Mouse (Mus musculus) hindbrain, embryonic 10.5 days (tissue): ENCODE results near the gene Ndufs7. TPM values are rescaled to one million over a fixed set of nuclear protein-coding genes. Genes with fewer than 3 reads are reported as not detected.
A peak's percentile ranks its signal among the peaks of the same experiment; 100 is the strongest.
"Not testable (repeated sequence)": the region's sequence is repeated elsewhere in the genome, so short reads cannot be mapped to it uniquely, and the experiment has no call there.

Source experiments
- DNase-seq: peaks from one replicate; pipeline ENCODE4 v3.0.0-alpha.2; 2017; ENCODE audit warnings: low spot score
- H3K27ac ChIP-seq: fragments of 300-500 bp; sonication (generic); 2 replicates; pipeline ENCODE4 v1.5.1; 2016; ENCODE audit warnings: mild to moderate bottlenecking, moderate library complexity
- H3K27me3 ChIP-seq: fragments of 300-500 bp; sonication (generic); 2 replicates; pipeline ENCODE4 v1.6.1; 2016; ENCODE audit warnings: mild to moderate bottlenecking; ENCODE audit not compliant: poor library complexity, insufficient read depth, severe bottlenecking
- H3K36me3 ChIP-seq: fragments of 300-500 bp; sonication (generic); 2 replicates; pipeline ENCODE4 v1.6.1; 2016; ENCODE audit warnings: mild to moderate bottlenecking, moderate library complexity
- H3K4me1 ChIP-seq: fragments of 300-500 bp; sonication (generic); replicated peaks from 2 replicates; pipeline ENCODE4 v1.6.1; 2016; ENCODE audit warnings: mild to moderate bottlenecking
- H3K4me3 ChIP-seq: fragments of 300-500 bp; sonication (generic); 2 replicates; pipeline ENCODE4 v1.5.1; 2016; ENCODE audit warnings: mild to moderate bottlenecking, moderate library complexity
- H3K9me3 ChIP-seq: fragments of 300-500 bp; sonication (generic); 2 replicates; pipeline ENCODE4 v1.6.1; 2016; ENCODE audit warnings: mild to moderate bottlenecking, moderate library complexity
- WGBS: fragments of 180-500 bp; shearing (Covaris S2); methylation state at CpG from one replicate; pipeline ENCODE4 v1.1.7; 2016; 5-methylcytosine and 5-hydroxymethylcytosine counted together
- polyA plus RNA-seq: library from polyadenylated mRNA; unstranded; fragments of >200 nt; fragmentation: Nextera tagmentation; extraction: Ambion mirVana; gene quantifications from 2 replicates; pipeline ENCODE4 v1.2.1, GENCODE M21; 2016

Gene Ndufs7
- polyA plus RNA-seq: 303 and 313 TPM in 2 replicates

DNA sequence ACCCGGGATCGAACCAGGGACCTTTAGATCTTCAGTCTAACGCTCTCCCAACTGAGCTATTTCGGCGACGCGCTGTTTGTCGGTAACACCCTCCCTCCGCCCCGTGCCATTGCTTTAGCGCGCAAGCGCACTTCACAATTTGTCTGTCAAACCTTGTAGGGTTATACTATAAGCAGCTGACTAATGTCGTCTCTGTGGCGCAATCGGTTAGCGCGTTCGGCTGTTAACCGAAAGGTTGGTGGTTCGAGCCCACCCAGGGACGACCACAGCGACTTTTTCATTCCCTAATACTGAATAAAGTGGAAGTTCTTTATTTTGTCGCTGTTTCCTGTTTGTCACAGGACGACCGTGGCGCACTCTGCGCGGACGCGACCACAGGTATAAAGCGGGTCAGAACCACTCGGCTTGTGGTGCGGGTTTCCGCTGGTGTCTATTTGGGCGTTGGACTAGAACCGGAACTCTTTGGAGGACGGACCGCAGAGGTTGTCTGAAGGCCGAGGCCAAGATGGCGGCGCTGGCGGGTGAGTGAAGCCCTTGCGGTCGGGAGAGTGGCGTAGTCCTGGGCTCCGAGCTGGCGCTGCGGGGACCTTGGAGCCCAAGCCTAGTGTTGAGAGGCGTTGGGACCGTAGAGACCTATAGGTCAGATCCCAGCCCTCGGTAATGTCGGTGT lies at the start of gene Ndufs7:
Gene Ndufs7 (plus strand): TSS at position 151 of the 670 bp plus-strand sequence.
- H3K27me3 ChIP-seq: no peaks in the 10 kb centered on the region
- peak; percentile 90 for DNase-seq
- peaks cover 29% of the 10 kb centered on the region for H3K36me3 ChIP-seq
- peak within 1 kb of the TSS; percentile 57 for H3K4me3 ChIP-seq
- WGBS: under 1% methylated on average over 53 of the region's 53 CpGs
- peaks cover 36% of the 10 kb centered on the region for H3K4me1 ChIP-seq
- H3K27ac ChIP-seq: peak within 1 kb of the TSS; percentile 94
- no peaks in the 10 kb centered on the region for H3K9me3 ChIP-seq

DNA sequence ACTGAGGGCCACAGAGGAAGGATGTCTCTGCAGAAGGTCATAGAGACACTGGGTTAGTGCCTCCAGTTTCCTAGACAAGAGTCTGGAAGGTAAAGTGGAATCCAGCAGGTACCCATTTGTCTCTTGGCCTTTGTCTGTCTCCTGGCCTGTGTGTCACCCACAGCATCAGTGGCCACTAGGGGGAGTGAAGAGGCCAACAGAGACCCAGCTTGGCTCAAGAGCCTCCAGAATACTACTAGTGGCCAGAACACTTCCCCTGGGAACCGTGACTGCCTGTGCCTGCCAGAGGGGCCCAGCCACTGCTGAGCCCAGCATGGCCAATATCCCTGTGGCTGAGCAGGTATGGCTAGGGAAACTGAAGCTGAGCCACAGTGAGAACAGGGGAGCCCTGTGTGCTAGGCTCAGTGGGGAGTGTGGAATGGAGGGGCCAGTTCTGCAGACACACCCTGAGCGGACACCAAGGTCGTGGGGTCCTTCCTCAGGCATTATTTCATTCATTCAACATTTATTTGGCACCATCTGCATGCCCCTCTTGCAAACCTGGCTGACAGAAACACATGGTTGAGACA lies 49.4 kb upstream of the Ndufs7 start:
- peak overlapping the region; percentile 79 for H3K27ac ChIP-seq
- 59% methylated on average over 3 of the region's 3 CpGs for WGBS

DNA sequence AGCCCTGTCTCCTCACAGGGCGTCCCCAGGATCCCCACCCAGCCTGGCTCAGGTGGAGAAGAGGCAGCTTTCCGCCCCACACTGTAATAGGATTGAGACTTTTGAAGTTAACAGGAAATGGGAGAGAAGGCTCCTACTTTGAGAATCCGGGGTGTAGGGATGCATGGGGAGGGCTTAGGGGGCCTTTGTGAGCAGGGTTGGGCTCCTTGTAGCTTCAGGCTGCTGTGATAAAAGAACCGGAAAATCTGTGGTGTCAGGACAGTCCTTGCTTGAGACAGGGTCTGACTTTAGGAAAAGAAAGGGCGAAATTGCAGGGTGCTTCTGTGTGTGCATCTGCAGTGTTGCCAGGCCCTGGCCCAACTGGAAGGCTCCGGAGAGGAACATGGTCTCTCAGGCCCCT lies 48.4 kb upstream of the Ndufs7 start:
- H3K27ac ChIP-seq: peak overlapping the region; percentile 79
- DNase-seq: no peak
- WGBS: 70% methylated on average over 6 of the region's 6 CpGs
- H3K9me3 ChIP-seq: no peaks in the 10 kb centered on the region
- H3K36me3 ChIP-seq: no peaks in the 10 kb centered on the region
- H3K27me3 ChIP-seq: peaks cover under 1% of the 10 kb centered on the region; the same call in 1 of the 2 replicates
- H3K4me3 ChIP-seq: no peak overlapping the region
- H3K4me1 ChIP-seq: peaks cover 55% of the 10 kb centered on the region

More for the DNA sequence above, 49.4 kb upstream of the Ndufs7 start:
- H3K27me3 ChIP-seq: 0 out of 2 replicates have a peak, but pooled peaks cover 2% of the 10 kb centered on the region
- H3K36me3 ChIP-seq: no peaks in the 10 kb centered on the region
- peak; percentile 87 for DNase-seq
- no peaks in the 10 kb centered on the region for H3K9me3 ChIP-seq
- H3K4me1 ChIP-seq: peaks cover 48% of the 10 kb centered on the region
- peak overlapping the region; percentile 21; the same call in 1 of the 2 replicates for H3K4me3 ChIP-seq

DNA sequence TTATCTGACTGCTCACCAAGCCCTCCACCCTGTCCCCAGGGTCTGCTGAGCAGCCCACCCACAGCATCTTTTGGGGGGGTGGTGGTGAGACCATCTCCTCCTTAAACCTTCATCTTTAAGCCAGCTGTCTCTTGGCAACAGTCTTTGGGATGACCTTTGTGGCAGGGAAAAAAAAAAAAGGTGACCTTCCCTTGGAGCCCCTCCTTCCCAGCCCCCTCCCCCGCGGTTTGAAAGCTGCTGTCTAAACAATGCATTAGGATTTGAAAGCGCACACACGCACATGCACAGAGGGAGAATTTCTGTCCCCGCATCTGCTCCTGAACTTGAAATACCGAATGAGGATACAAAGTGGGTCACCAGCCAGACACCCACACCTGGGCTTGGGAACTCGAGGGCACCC lies 44.9 kb upstream of the Ndufs7 start:
- H3K4me1 ChIP-seq: peaks cover 68% of the 10 kb centered on the region
- H3K9me3 ChIP-seq: no peaks in the 10 kb centered on the region
- H3K4me3 ChIP-seq: peak overlapping the region; percentile 23
- peak; percentile 53 for DNase-seq
- H3K36me3 ChIP-seq: no peaks in the 10 kb centered on the region
- peak overlapping the region; percentile 87 for H3K27ac ChIP-seq
- H3K27me3 ChIP-seq: peaks cover 16% of the 10 kb centered on the region; the same call in 1 of the 2 replicates
- 17% methylated on average over 7 of the region's 7 CpGs for WGBS

DNA sequence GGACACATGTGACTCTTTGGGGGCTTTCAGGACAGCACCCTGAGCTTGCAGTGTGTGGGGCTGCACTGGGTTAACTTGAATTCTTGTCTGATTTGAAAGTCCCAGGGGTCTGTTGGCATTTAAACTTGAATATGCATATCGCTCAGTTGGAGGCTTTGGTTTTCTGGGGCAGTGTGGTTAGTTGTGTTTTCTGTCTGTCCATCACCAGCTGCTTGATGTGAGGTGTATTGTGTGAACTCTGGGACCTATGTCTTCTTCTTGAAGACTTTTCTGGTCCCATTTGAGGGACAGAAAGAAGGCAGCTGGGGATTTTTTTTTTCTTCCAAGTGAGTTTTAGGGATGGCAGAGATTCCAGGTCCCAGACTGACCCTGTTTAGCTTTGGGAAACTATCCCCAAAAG lies 41.7 kb upstream of the Ndufs7 start:
- Histone ChIP-seq H3K27ac (peak overlapping the region; percentile 80), H3K4me3 (no peak overlapping the region), H3K27me3 (peaks cover 26% of the 10 kb centered on the region), H3K36me3 (no peaks in the 10 kb centered on the region), H3K9me3 (no peaks in the 10 kb centered on the region), H3K4me1 (peaks cover 57% of the 10 kb centered on the region)
- 43% methylated on average over 1 of the region's 1 CpGs for WGBS
- DNase-seq: no peak

DNA sequence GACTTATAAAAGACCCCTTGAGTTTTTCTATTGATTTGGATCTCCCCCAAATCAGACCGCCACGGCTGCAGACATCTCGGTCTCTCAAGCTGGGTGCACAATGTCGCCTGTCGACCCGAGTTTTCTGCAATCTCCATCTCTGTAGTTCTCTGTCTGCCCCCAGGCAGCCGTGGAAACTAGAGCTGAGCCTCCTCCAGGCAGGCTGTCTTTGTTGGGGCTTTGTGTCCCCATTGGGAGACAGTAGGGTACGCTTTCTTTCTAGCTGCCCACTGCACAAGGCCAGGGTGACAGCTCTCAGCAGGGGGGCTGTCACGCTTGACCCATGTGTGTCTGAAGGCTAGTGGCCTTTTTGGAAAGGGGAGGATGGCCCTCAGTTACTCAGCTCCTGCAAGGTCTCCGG lies 41.2 kb upstream of the Ndufs7 start:
- DNase-seq: peak; percentile 56
- 24% methylated on average over 10 of the region's 10 CpGs for WGBS
- Histone ChIP-seq H3K4me1 (peaks cover 57% of the 10 kb centered on the region), H3K36me3 (no peaks in the 10 kb centered on the region), H3K27me3 (peaks cover 26% of the 10 kb centered on the region), H3K27ac (peak overlapping the region; percentile 80), H3K4me3 (peak overlapping the region; percentile 30; the same call in 1 of the 2 replicates), H3K9me3 (no peaks in the 10 kb centered on the region)

DNA sequence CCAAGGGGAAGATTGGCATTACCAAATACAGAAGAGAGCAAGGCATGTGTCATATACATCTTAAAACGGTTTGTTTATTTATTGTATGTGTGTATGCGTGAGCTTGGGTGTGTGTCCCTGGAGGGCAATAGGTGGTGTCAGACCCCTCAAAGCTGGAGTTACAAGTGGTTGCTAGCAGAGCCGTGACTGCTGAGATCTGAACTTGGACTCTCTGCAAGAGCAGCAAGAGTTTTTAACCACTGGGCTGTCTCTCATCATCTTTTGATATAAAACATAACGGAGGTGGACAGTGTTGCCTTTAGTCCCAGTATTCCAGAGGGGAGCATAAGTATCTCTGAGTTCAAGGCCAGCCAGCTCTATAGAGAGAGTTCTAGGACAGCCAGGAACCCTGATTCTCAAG lies 40.7 kb upstream of the Ndufs7 start:
- Histone ChIP-seq H3K27ac (peak overlapping the region; percentile 80), H3K36me3 (no peaks in the 10 kb centered on the region), H3K4me1 (peaks cover 57% of the 10 kb centered on the region), H3K9me3 (no peaks in the 10 kb centered on the region), H3K27me3 (peaks cover 26% of the 10 kb centered on the region), H3K4me3 (peak overlapping the region; percentile 30; the same call in 1 of the 2 replicates)
- no peak for DNase-seq
- WGBS: 72% methylated on average over 4 of the region's 4 CpGs

DNA sequence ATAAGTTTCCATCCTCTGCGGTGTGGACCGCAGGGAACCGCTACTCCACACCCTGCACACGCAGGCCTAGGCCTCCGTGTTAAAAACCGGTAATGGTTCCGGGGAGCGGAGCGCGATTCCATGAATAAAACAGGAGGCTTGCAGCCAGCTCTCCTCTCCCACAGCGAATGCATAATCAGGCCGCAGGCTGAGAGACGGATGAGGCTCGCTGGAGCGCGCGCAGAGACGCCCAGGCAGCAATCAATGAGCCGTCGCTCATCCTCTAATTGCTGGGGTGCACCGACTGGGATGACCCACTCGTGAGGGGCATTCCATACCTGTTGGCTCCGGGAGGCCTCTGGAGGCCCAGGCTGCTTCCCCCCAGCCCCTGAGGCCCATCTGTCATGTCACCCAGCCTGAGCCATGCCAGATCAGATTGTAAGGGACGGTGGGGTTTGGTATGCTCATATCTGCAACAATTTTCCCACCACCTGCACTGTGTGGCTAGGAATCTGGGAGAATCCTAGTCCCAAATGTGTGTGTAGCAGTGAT lies 40.0 kb upstream of the Ndufs7 start:
- Histone ChIP-seq H3K4me1 (peaks cover 52% of the 10 kb centered on the region), H3K27me3 (peaks cover 26% of the 10 kb centered on the region), H3K4me3 (peak overlapping the region; percentile 30), H3K9me3 (no peaks in the 10 kb centered on the region), H3K27ac (peak overlapping the region; percentile 80), H3K36me3 (no peaks in the 10 kb centered on the region)
- 6% methylated on average over 24 of the region's 24 CpGs for WGBS
- peak; percentile 62 for DNase-seq

DNA sequence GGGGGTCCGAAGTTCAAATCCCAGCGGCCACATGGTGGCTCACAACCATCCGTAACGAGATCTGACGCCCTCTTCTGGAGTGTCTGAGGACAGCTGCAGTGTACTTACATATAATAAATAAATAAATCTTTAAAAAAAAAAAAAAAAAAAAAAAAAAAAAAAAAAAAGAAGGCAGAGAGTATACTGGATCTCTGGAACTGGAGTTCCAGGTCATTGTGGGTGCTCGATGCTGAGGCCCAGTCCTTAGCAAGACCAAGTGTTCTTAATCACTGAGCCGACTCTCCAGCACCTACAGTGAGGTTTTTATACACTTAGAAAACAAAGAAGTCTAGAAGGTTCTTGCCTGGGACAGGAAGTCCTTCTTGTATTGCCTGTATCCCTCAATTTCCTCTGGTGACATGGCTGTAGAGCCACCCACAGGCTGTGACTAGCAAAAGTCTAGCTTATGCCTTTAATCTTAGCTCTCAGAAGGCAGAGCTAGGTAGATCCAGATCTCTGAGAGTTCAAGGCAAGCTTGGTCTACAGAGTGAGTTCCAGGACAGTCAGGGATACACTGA lies 37.3 kb upstream of the Ndufs7 start:
- WGBS: 73% methylated on average over 7 of the region's 7 CpGs
- peaks cover 30% of the 10 kb centered on the region for H3K27me3 ChIP-seq

DNA sequence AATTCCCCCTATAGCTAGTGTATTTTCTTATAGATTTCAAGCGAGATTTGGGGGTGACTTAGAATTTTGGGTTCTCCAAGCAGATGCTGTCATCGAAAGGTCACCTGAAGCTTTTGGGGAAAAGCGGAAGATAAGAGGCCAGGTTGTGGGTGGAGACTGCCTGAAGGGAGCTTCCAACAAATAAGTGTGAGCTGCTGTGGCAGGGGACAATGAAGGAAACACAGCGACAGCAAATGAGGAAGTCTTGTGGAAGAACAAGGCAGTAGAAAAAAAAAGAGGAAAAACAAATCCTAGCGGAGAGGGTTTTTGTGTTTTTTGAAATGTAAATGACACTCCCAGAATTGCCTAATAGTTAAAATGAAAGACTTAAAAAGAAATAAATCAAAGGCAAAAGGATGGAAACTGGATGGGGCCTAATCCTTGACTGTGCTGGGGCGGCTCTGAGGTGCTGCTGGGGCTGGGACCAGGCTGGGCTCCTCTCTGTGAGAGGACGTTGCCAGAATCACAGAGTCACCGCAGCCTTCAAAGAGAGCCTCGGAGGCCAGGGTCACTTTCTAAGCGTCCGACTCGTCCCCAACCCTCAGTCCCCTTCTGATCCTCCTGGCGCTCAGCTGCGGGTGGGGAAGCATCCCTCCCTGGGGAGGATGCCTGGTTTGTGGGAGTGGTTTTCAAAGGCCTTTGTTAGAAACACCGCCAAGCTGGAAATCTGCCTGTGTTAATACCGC lies 33.7 kb upstream of the Ndufs7 start:
- Histone ChIP-seq H3K4me1 (peaks cover 18% of the 10 kb centered on the region), H3K36me3 (no peaks in the 10 kb centered on the region), H3K9me3 (no peaks in the 10 kb centered on the region), H3K27me3 (peaks cover 9% of the 10 kb centered on the region; the same call in 1 of the 2 replicates), H3K4me3 (no peak overlapping the region), H3K27ac (peak overlapping the region; percentile 76)
- DNase-seq: no peak
- WGBS: 14% methylated on average over 16 of the region's 16 CpGs

More for the DNA sequence above, 37.3 kb upstream of the Ndufs7 start:
- not testable (repeated sequence) for H3K9me3 ChIP-seq, DNase-seq, H3K36me3 ChIP-seq, H3K4me3 ChIP-seq, H3K27ac ChIP-seq
- peaks cover 45% of the 10 kb centered on the region for H3K4me1 ChIP-seq

DNA sequence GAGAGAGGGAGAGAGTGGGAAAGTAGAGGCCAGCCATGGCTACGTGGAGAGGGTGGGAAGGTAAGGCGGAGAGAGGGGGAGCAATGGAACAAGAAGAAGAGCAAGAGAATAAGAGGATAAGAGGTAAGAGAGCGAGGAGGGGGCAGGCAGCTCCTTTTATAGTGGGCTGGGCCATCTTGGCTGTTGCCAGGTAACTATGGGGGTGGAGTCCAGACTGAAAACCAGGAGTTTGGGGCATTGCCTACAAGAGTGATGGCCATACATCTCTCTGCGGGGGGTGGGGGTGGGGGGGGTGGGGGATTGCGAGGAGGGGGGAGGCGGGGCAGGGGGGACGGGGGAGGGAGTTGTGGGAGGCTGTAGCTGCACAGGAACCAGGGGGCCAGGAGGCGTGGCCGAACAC lies 28.2 kb upstream of the Ndufs7 start:
- Histone ChIP-seq H3K27me3 (peaks cover 4% of the 10 kb centered on the region; the same call in 1 of the 2 replicates), H3K4me1 (peaks cover 33% of the 10 kb centered on the region), H3K4me3 (no peak overlapping the region; the same call in 1 of the 2 replicates), H3K27ac (peak overlapping the region; percentile 36; the same call in 1 of the 2 replicates), H3K9me3 (no peaks in the 10 kb centered on the region), H3K36me3 (no peaks in the 10 kb centered on the region)
- DNase-seq: no peak
- 27% methylated on average over 9 of the region's 9 CpGs for WGBS

DNA sequence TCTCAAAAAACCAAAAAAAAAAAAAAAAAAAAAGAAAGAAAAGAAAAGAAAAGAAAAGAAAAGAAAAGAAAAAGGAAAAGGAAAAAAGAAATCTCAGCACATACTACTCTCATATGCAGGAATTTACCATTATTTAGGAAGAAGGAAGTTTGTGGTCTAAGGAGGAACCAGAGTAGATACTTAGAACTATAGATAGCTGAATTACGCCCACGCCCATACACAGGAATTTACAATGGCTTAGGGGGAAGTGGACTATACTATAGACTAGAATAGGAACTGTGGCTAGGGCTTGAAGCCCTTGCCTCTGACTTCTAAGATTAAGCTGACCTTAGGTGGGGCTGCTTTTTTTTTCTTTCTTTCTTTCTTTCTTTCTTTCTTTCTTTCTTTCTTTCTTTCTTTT lies 25.8 kb upstream of the Ndufs7 start:
- WGBS: 92% methylated on average over 2 of the region's 2 CpGs
- H3K4me1 ChIP-seq: peaks cover 53% of the 10 kb centered on the region
- H3K27me3 ChIP-seq, H3K27ac ChIP-seq, H3K36me3 ChIP-seq, H3K4me3 ChIP-seq, DNase-seq, H3K9me3 ChIP-seq: not testable (repeated sequence)
